Mouse (Mus musculus) midbrain, embryonic 11.5 days (tissue): ENCODE measurements at regions not wholly inside any gene's neighbourhood (a gene's known extent, or its start where the extent isn't known, plus 50 kb on each side); places are given as distances from the start of the nearest gene placed in this dataset.

Experiments used
- ATAC-seq: fragments of 200-750 bp; cut with Nextera tagmentation; 2 replicates; pipeline ENCODE4 v1.8.0; 2017; ENCODE audit warnings: moderate TSS enrichment, moderate library complexity; ENCODE audit not compliant: low FRiP score
- DNase-seq: peaks from one replicate; pipeline ENCODE4 v3.0.0; 2015; ENCODE audit warnings: low spot score; ENCODE audit errors: missing footprints
- H3K27ac ChIP-seq: fragments of 300-500 bp; sonication (generic); 2 replicates; pipeline ENCODE4 v1.5.1; 2014; ENCODE audit warnings: low read depth, low read length
- H3K27me3 ChIP-seq: fragments of 300-500 bp; sonication (generic); 2 replicates; pipeline ENCODE4 v1.6.1; 2014; ENCODE audit warnings: mild to moderate bottlenecking, low read length, moderate library complexity, mixed read lengths; ENCODE audit not compliant: control insufficient read depth, insufficient read depth
- H3K36me3 ChIP-seq: fragments of 300-500 bp; sonication (generic); 2 replicates; pipeline ENCODE4 v1.6.1; 2014; ENCODE audit warnings: mild to moderate bottlenecking, low read length, moderate library complexity, mixed read lengths; ENCODE audit not compliant: control insufficient read depth, insufficient read depth
- H3K4me1 ChIP-seq: fragments of 300-500 bp; sonication (generic); 2 replicates; pipeline ENCODE4 v1.6.1; 2014; ENCODE audit warnings: low read length; ENCODE audit not compliant: control insufficient read depth, insufficient read depth
- H3K4me2 ChIP-seq: fragments of 300-500 bp; sonication (generic); 2 replicates; pipeline ENCODE4 v1.6.1; 2014; ENCODE audit warnings: mild to moderate bottlenecking, moderate library complexity
- H3K4me3 ChIP-seq: fragments of 300-500 bp; sonication (generic); 2 replicates; pipeline ENCODE4 v1.5.1; 2014; ENCODE audit warnings: low read depth, low read length
- H3K9ac ChIP-seq: fragments of 300-500 bp; sonication (generic); 2 replicates; pipeline ENCODE4 v1.6.1; 2014; ENCODE audit warnings: low read length
- H3K9me3 ChIP-seq: fragments of 300-500 bp; sonication (generic); 2 replicates; pipeline ENCODE4 v1.6.1; 2016; ENCODE audit warnings: low read length; ENCODE audit not compliant: control insufficient read depth
- WGBS: fragments of 180-500 bp; shearing (Covaris S2); extraction: QIAGEN DNeasy Blood & Tissue Kit; methylation state at CpG from one replicate; pipeline ENCODE4 v1.1.7; 2014; 5-methylcytosine and 5-hydroxymethylcytosine counted together

DNA sequence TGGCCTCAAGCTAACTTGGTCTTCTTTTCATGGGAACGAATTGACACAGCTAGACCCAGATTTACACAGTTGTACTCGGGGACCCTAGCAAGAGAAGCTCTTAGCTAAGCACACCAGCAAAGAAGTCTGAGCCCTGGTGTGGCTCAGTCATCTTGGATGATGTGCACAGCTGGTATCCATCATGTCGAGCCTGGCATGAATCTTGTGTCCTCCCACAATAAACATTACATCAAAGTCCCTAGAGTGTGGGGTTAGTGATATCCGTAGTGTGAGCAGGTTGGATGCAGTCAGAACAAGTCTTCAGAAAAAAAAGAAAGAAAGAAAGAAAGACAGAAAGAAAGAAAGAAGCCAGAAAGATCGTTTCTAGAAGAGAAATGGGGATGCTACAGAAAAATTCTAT lies 52.1 kb upstream of the Hmcn1 start:
- no peak for ATAC-seq
- H3K27ac ChIP-seq = no peak overlapping the region
- no peaks in the 10 kb centered on the region for H3K36me3 ChIP-seq
- DNase-seq = no peak
- peaks cover 4% of the 10 kb centered on the region; the same call in 1 of the 2 replicates for H3K4me1 ChIP-seq
- 77% methylated on average over 5 of the region's 5 CpGs for WGBS
- H3K9me3 ChIP-seq = no peaks in the 10 kb centered on the region
- H3K4me3 ChIP-seq = no peak overlapping the region
- no peak overlapping the region for H3K9ac ChIP-seq
- H3K4me2 ChIP-seq = no peak overlapping the region
- H3K27me3 ChIP-seq = no peaks in the 10 kb centered on the region

DNA sequence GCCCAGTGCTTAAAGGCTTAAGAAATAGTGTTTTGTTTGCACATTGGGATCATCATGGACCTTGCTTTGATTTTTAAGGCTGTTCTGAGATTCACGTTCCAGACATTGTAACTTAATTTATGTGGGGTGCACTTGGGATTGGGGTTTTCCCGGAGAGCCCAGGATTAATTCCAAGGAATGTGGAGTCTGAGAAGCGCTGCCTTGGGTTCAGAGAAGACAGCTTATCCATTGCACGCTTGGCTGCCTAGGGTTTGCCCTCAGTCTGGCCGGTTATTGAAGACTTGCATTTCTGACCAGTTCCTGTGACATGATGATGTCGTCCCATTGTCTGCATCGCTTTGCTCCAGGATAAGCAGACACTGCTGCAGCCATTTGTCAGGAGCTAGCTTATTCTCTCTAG lies 53.4 kb upstream of the Hmcn1 start:
- WGBS = 11% methylated on average over 7 of the region's 7 CpGs
- Histone ChIP-seq H3K9me3 (no peaks in the 10 kb centered on the region), H3K27ac (no peak overlapping the region), H3K27me3 (no peaks in the 10 kb centered on the region), H3K4me3 (no peak overlapping the region), H3K36me3 (no peaks in the 10 kb centered on the region), H3K4me2 (no peak overlapping the region), H3K4me1 (peaks cover 4% of the 10 kb centered on the region; the same call in 1 of the 2 replicates), H3K9ac (no peak overlapping the region)
- ATAC-seq (peak; percentile 73), DNase-seq (peak; percentile 86)

DNA sequence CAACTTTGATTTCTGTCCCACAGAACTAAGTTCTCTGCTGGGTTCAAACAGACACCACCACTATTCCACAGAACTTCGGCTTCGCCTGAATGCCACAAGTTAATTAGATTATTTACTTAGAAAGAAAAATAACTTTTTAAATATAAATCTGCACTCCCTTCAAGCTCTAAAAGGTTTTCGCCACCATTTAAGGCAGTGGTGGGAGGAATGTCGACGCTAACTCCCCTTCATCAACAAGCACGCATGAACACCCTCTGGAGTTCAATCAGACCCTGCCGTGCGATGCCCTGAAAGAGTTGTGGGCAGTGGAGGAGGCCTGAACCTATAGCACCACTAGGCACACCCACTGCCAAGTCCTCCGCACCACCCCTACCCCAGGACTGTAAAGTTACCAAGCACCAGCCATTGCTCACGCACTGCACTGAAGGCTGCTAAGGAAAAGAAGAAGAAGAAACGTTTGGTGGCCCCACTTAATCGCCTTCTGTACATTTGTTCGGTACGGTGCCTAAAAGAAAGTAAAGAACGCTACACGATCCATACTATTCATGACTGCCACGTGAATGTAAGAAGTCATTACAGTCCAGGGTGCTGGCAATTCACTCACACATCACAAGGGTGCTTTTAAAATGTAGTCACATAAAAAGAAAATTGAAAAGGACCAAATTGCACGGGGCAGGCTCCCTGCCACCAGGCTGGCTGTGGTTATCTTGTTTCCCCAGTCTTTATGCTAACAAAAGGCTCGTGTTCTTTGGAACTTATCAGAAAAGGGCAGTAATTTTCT lies 56.7 kb upstream of the Hmcn1 start:
- peak; percentile 78 for DNase-seq
- H3K36me3 ChIP-seq = no peaks in the 10 kb centered on the region
- H3K4me3 ChIP-seq = no peak overlapping the region
- 89% methylated on average over 19 of the region's 19 CpGs for WGBS
- no peak overlapping the region for H3K9ac ChIP-seq
- no peak for ATAC-seq
- no peak overlapping the region for H3K4me2 ChIP-seq
- H3K27ac ChIP-seq = no peak overlapping the region
- no peaks in the 10 kb centered on the region for H3K27me3 ChIP-seq
- peaks cover 4% of the 10 kb centered on the region; the same call in 1 of the 2 replicates for H3K4me1 ChIP-seq
- no peaks in the 10 kb centered on the region for H3K9me3 ChIP-seq

DNA sequence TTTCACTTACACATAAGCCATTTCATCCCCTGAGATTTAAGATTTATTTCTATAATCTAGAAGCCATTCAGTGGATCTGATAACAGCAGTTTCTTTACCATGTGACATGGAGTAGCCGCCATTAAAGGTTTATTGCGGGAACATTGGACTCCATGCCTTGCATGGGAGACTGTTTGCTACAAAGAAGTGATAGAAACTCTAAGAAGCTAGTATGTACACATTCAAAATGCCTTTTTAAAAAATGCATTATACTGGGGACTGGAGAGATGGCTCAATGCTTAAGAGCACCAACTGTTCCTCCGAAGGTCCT lies 57.2 kb upstream of the Hmcn1 start:
- H3K9me3 ChIP-seq = no peaks in the 10 kb centered on the region
- 93% methylated on average over 3 of the region's 3 CpGs for WGBS
- H3K27ac ChIP-seq = no peak overlapping the region
- peaks cover 4% of the 10 kb centered on the region; the same call in 1 of the 2 replicates for H3K4me1 ChIP-seq
- no peak overlapping the region for H3K4me3 ChIP-seq
- no peak overlapping the region for H3K9ac ChIP-seq
- ATAC-seq = no peak
- H3K27me3 ChIP-seq = no peaks in the 10 kb centered on the region
- no peaks in the 10 kb centered on the region for H3K36me3 ChIP-seq
- no peak overlapping the region for H3K4me2 ChIP-seq
- peak; percentile 28 for DNase-seq

DNA sequence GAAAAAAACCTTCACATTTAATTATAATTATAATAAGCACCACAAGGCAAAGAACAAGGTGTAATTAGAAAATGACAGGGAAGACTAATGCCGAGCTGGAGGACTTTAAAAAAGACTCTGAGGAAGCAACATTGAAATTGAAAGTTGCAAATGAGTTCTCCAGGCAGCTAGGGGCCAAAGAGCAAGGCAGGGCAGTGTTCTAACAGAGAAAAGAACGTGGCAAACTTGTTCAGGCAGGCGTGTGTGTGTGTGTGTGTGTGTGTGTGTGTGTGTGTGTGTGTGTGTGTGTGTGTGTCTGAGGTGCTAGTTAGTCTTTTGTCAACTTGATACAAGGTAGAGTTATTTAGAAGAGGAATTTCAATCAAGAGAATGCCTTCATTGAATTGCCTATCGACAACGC lies 60.0 kb upstream of the Hmcn1 start:
- no peak overlapping the region for H3K9ac ChIP-seq
- H3K27ac ChIP-seq = no peak overlapping the region
- no peak overlapping the region for H3K4me2 ChIP-seq
- H3K36me3 ChIP-seq = no peaks in the 10 kb centered on the region
- H3K27me3 ChIP-seq = no peaks in the 10 kb centered on the region
- H3K4me3 ChIP-seq = no peak overlapping the region
- no peaks in the 10 kb centered on the region for H3K9me3 ChIP-seq
- DNase-seq = no peak
- H3K4me1 ChIP-seq = no peaks in the 10 kb centered on the region
- ATAC-seq = no peak
- 60% methylated on average over 5 of the region's 5 CpGs for WGBS

DNA sequence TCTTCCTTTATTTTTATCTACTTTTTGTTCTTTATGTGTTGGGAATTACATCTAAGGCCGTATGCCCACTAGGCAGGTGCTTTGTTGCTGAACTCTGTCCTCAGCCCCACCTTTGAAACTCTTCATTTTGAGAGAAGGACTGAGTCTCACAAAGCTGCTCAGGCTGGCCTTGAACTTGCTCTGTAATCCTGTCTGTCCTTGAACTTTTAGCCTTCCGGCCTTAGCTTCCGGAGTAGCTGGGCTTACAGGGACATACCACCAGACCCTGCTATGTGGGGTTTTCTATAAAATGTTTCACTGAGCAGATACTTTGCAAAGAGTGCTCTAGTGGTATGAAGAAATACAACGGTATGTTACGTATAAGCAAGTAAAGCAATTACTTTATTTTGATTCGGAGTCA lies 62.2 kb upstream of the Hmcn1 start:
- H3K27ac ChIP-seq = no peak overlapping the region
- H3K27me3 ChIP-seq = no peaks in the 10 kb centered on the region
- H3K4me3 ChIP-seq = no peak overlapping the region
- H3K9ac ChIP-seq = no peak overlapping the region
- no peaks in the 10 kb centered on the region for H3K4me1 ChIP-seq
- no peaks in the 10 kb centered on the region for H3K9me3 ChIP-seq
- ATAC-seq = no peak
- H3K36me3 ChIP-seq = no peaks in the 10 kb centered on the region
- DNase-seq = no peak
- 93% methylated on average over 6 of the region's 6 CpGs for WGBS
- no peak overlapping the region for H3K4me2 ChIP-seq

DNA sequence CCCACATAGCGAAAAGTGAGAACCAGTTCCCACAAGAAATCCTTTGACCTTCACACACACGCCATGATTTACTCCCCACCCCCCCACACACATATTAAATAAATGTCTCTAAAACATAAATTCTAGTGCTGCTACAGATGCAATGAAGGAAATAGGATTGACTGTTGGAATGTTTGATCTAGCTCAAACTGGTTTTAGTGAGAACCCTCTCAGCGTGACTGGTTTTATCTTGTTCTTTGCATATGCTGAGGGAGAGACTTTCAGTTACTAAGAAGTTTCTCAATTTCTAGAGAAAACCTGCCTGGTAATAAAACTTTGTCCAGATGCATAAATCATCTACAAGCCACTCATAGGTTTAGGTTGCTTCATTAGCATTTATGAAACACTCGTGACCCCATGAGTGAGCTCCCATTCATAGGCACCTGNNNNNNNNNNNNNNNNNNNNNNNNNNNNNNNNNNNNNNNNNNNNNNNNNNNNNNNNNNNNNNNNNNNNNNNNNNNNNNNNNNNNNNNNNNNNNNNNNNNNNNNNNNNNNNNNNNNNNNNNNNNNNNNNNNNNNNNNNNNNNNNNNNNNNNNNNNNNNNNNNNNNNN lies 66.4 kb upstream of the Hmcn1 start:
- DNase-seq = no peak
- Histone ChIP-seq H3K27ac (no peak overlapping the region), H3K27me3 (no peaks in the 10 kb centered on the region)

DNA sequence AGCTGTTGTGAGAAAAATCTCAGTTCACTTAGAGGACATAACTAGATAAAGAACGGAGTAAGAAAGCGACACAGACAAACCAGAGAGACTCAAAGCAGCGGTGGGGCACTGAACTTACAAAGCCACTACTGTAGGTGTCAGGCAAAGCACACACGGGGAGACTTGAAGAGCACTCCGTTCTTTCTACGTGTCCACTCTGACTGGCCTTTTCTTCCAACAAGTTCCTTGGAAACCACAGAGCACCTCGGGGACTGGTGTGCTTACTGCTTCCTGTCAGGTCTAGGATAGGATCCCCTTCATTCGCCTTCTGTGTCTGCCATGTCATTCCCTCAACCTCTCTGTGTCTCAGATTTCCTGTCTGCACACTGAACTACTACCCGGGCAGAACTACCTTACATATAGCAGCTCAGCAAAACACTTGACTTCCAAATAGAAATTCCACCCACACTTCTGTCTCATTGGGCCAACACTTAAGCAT lies 71.9 kb upstream of the Hmcn1 start:
- peaks cover 5% of the 10 kb centered on the region for H3K4me1 ChIP-seq
- no peaks in the 10 kb centered on the region for H3K36me3 ChIP-seq
- H3K9ac ChIP-seq = no peak overlapping the region
- H3K4me2 ChIP-seq = no peak overlapping the region
- H3K27me3 ChIP-seq = no peaks in the 10 kb centered on the region
- H3K9me3 ChIP-seq = no peaks in the 10 kb centered on the region
- H3K27ac ChIP-seq = no peak overlapping the region
- ATAC-seq (no peak), DNase-seq (no peak)
- H3K4me3 ChIP-seq = no peak overlapping the region
- 83% methylated on average over 9 of the region's 9 CpGs for WGBS

More for the DNA sequence above, 66.4 kb upstream of the Hmcn1 start:
- no peaks in the 10 kb centered on the region for H3K36me3 ChIP-seq
- H3K9me3 ChIP-seq = no peaks in the 10 kb centered on the region
- no peak for ATAC-seq
- WGBS = 84% methylated on average over 4 of the region's 4 CpGs
- H3K4me3 ChIP-seq = no peak overlapping the region
- no peak overlapping the region for H3K9ac ChIP-seq
- no peak overlapping the region for H3K4me2 ChIP-seq
- H3K4me1 ChIP-seq = peaks cover 3% of the 10 kb centered on the region

DNA sequence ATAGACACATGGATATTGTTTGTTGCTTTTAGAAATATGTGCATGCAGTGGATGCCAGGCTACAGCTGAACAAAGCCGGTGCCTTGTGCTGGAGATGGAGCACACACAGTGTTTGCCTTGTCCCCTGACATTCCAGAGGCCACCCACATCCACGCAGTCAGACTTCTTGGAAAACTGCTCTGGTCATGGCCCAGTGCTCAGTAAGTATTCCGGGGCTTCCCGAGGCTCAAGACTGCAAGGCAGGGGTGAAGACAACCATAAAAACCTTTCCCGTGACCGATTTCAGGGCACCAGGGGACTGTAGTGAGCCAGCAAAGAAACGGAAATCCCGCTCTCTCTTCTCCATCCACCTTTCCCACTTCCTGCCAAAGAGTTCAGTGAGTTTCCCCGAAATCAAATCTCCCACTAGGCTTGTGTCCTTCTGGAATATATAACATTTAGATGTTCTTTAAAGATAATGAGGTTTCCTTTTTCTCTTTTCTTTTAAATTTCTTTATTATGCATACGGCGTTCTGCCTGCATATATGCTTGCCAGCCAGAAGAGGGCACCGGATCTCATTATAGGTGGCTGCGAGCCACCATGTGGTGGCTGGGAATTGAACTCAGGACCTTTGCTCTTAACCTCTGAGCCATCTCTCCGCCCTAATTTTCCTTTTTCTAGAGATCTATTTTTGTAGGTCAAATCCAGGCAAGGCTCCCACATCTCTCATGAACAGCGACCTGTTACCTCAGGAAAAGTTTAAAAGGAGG lies 73.3 kb upstream of the Hmcn1 start:
- no peak overlapping the region for H3K4me2 ChIP-seq
- WGBS = 59% methylated on average over 15 of the region's 15 CpGs
- H3K4me1 ChIP-seq = peaks cover 5% of the 10 kb centered on the region
- H3K27me3 ChIP-seq = no peaks in the 10 kb centered on the region
- H3K9ac ChIP-seq = no peak overlapping the region
- no peak overlapping the region for H3K4me3 ChIP-seq
- peak; percentile 46; the same call in 1 of the 2 replicates for ATAC-seq
- H3K9me3 ChIP-seq = no peaks in the 10 kb centered on the region
- no peaks in the 10 kb centered on the region for H3K36me3 ChIP-seq
- H3K27ac ChIP-seq = no peak overlapping the region
- DNase-seq = peak; percentile 88
